Mouse (Mus musculus): ENCODE data around the gene Smim6.

DNA sequence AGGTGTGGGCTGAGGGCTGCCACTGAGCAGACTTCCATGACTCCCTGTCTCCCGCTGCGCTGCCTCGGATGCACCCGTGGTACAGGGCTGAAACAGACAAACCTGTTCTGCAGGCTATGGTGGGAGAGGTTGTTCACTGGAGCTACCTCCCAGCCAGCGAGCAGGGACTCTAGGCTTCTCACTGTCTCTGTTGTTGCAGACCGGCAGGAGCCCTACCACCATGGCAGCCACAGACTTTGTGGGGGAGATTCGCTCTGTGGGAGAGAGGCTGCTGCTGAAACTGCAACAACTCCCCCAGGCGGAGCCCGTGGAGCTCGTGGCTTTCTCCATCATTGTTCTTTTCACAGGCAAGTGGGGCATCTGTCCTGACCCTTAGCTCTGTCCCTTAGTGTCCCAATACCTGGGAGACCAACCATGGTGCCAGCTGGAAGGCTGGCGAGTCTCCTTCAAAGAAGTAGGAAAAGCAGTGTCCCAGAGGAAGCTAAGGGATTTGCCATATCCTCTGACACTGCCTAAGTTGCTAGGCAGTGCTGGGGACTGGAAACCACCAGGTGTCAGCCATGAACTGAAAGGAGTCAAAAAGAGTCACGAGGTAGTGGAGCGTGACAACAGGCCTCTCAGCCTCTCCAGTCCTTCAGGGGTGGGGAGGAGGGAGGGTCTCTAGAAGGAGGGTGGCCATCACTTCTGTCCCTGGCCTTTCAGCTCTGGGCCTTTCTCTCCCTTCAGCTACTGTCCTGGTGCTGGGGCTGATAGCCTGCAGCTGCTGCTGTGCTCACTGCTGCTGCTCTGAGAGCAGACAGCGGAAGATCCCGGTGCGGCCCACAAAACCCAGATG lies 6.6 kb upstream of the Smim6 start:
- TF ChIP-seq CTCF (IDR thresholded peaks at IDR 0.05; ENCODE audit: extremely low read depth, insufficient read depth, insufficient read length, insufficient replicate concordance) (no peak), POLR2A (IDR thresholded peaks at IDR 0.05; ENCODE audit: low read depth, low read length) (no peak)

Measured in spleen, adult 2 months (tissue).